Mouse (Mus musculus) embryo, embryonic 11 days (tissue): ENCODE results near the gene Tcerg1l.

Source experiments
- DNase-seq: peaks from one replicate; pipeline ENCODE4 v3.0.0-alpha.2; 2015

Gene Tcerg1l

GRCm38 (mm10) chr7:138215177-138215830, 182.2 kb downstream of the Tcerg1l start:
- peak; percentile 43 for DNase-seq

GRCm38 (mm10) chr7:138214710-138215109, 182.8 kb downstream of the Tcerg1l start:
- no peak for DNase-seq

- DNase-seq, result no peak
Observed at GRCm38 (mm10) chr7:138209769-138210168, 187.8 kb downstream of the Tcerg1l start.

GRCm38 (mm10) chr7:138205124-138205523, 192.4 kb downstream of the Tcerg1l start:
- no peak for DNase-seq

- DNase-seq, result no peak
Observed at GRCm38 (mm10) chr7:138202162-138202832, 195.2 kb downstream of the Tcerg1l start.

- peak; percentile 23 for DNase-seq
Observed at GRCm38 (mm10) chr7:138199333-138200058, 198.0 kb downstream of the Tcerg1l start.

GRCm38 (mm10) chr7:138196139-138196538, 201.4 kb downstream of the Tcerg1l start:
- no peak for DNase-seq

GRCm38 (mm10) chr7:138184197-138184596, 213.3 kb downstream of the Tcerg1l start:
- no peak for DNase-seq

GRCm38 (mm10) chr7:138182216-138182615, 215.3 kb downstream of the Tcerg1l start:
- DNase-seq, result no peak

- DNase-seq, result no peak
Observed at GRCm38 (mm10) chr7:138178617-138179016, 218.9 kb downstream of the Tcerg1l start.

- no peak for DNase-seq
Observed at GRCm38 (mm10) chr7:138176026-138176425, 221.5 kb downstream of the Tcerg1l start.

GRCm38 (mm10) chr7:138170389-138170788, 227.1 kb downstream of the Tcerg1l start:
- no peak for DNase-seq
